Mouse (Mus musculus) thymus, postnatal 14 days (tissue): ENCODE measurements around the gene Dhrs7c.

Source experiments
- DNase-seq: peaks from one replicate; pipeline ENCODE4 v3.0.0; 2021

Dhrs7c gene

DNA sequence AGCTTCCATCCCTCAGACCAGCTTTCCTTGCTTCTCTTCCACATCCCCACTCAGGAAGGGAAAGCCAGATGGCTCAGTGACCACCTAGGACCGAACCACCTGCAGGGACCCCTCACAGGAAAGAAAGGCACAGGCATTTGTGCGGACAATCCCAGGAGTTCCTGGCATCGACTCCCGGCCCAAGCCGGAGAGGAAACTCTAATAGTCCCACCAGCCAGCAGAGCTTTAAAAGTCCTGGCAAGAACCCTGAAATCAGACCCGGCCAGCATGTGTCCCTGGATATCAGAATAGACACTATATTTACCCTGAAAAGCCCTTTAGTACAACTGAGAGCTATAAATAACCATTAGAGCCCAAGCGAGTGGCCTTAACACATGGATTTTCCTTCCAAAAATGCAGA lies at the start of gene Dhrs7c:
Gene Dhrs7c (plus strand): TSS at position 257 of the 400 bp plus-strand sequence.
- DNase-seq = no peak

DNA sequence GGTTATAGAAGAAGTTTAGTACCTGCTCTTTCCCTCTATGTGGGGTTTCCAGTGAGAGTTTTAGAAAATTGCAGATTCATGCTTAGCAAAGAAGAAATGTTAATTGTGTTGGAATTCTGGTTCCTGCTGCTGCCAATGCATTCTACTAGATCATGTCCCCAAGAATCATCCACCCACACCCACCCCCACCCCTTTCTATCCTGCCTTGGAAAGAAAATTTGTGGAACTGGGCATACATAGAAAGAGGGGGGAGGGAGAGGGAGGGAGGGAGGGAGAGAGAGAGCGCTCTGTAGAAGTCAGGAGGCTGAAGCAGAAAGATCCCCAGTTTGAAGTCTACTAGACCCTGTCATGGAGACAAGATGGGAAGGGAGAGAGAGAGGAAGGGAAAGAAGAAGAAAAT lies 41.7 kb upstream of the Dhrs7c start:
- DNase-seq = no peak

DNA sequence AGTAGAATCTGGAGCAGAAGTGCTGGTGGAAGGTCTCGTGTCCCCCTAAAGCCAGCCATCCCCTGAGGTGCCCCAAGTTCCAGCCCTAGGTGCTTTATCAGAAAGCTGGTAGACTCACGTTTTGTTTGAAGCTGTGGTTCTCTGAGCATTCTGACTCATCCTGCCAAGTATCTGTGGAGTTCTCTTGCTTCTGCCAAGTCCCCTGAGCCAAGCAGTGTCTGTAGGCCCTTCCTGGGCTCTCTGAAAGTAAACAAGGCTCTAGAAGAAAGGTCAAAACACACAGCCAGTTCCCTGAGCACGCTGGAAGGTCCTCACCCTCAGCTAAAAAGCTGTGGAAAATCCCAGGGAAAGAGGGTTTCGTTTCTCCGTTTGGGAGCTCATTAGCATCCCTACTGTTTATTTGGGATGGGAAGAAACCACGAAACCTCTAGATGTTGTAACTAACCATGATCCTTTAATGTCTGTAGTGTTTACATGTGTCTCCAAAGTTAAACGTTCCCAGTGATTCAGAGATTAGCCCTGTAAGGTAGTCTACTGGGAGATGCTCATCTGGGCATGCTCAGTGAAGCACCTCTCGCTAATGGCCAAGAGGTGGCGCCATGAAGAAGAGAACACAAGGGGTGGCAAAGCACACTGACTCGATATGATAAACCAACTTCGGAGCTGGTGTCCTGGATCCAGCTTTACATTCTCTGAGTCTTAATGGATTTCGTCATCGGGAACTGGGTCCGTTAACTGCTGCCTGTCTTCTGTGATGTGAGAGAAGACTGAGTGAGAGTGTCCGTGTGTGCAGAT lies 40.4 kb upstream of the Dhrs7c start:
- no peak for DNase-seq

DNA sequence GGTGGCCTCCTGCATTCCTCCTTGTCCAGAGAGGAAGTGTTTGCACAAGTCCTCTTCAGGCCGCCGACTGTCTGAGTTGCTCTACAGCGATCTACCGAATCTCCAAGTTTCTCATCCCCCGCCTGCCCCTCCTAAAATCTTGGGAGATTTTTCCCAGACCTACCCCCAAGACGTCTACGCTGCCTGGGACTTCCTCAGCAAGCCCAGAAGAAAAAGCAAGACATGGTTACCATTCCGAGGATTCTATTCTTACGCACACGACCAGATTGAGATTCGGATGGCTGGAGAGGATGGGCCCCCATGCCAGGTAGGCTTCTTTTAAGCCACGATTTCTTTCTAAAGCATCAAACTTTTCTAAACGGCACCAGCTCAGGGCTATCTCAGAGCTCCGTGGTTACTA lies 26.9 kb upstream of the Dhrs7c start, which contains the start of gene Glp2r:
Gene Glp2r (minus strand): TSS at position 101 of the 400 bp plus-strand sequence.
- DNase-seq = no peak

DNA sequence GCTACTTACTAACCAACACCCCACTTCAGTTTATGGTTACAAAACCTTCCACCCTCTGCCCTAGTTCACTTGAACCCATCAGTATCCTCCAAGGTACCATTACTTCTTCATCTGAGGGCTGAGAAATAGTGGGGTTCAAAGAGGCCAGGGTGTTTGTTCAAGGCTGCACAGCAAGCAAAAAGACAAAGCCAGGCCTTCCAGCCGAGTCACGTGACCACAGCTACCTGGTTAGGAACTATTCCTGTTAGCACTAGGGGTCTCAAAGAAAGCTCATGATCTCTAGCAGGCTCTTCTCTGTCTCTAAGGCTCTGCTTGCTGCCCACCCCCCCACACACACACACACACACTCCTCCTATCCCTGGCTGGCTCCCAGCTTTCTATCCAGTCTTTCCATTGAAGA lies 26.3 kb upstream of the Dhrs7c start:
- DNase-seq = no peak

DNA sequence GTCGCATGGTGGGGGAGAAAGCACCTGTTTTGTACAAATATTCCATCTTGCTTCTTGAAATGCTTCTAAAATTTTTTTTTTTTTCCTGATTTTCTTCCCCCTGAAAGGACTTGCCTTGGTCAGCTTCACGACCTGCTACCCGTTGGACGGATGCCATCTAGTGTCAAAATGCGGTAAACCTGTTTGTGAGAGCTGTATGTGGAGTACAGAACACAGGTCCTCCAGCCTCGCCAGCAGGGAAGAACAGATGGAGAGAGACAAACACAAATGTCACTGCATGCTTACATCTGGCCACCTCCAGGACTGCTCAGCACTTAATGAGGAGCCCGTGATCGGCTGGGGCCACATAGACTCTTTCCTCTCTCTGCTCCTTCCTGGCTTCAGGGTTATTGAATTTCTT lies 25.4 kb upstream of the Dhrs7c start:
- DNase-seq = no peak

DNA sequence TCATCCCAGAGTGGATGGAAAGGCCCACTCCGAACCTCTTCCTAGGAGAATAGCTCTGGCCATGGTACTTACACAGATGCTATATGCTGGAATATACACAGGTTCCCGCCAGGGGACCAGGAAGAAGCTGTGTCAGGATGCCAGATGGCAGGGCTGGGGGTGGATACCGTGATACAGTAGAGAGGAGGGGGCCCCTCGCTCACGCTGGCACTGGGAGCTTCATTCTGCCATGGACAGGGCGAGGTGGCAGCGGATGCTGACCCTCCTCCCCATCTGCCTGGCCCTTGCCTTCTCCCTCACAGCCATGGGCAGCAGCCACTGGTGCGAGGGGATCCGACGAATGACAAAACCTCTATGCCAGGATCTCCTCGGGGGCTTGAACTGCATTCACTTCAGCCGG lies 23.6 kb upstream of the Dhrs7c start, which contains the start of gene Gsg1l2:
Gene Gsg1l2 (plus strand): TSS at position 230 of the 400 bp plus-strand sequence.
- no peak for DNase-seq

DNA sequence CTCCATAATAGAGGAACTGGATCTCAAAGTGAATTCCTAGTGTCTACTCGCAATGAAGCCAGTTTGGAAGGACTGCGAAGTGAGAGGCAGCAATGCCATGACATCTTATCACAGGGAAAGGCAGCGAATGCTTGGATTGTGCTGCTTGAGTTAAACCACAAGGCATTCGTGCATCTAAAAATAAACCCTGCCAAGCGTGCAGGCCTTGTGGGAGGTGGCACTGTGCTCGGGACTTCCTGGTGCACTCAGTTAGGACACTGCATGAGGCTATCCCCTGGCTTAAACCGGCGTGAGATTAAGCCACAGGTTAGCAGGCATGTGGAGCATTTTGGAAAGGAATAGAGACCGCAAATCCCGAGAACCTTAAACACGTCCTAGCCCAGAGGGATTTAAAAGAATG lies 7.8 kb upstream of the Dhrs7c start:
- DNase-seq = no peak

DNA sequence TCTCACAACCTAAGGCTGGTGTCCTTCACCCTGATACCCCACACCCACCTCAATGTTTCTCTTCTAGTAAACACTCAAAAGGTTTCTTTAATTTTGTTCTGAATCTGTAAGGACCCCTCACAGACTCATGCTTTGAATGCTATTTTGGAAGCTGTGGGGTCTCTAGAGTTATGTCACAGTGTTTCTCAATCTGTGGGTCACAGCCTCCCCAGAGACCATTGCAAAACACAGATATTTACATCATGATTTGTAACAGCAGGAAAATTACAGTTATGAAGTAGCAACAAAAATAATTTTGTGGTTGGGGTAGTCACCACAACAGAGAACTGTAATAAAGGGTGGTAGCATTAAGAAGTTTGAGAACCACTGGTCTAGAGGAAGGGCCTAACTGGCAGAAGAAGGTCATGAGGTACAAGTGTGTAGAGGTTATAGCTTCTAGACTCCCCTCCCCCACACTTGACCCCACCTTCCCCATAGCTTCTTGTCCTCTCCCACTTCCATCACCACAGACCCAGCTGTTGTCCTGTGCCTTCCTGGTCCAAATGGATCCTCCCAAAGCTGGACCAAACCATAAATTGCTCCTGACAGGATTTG lies 2.2 kb downstream of the Dhrs7c start:
- no peak for DNase-seq

DNA sequence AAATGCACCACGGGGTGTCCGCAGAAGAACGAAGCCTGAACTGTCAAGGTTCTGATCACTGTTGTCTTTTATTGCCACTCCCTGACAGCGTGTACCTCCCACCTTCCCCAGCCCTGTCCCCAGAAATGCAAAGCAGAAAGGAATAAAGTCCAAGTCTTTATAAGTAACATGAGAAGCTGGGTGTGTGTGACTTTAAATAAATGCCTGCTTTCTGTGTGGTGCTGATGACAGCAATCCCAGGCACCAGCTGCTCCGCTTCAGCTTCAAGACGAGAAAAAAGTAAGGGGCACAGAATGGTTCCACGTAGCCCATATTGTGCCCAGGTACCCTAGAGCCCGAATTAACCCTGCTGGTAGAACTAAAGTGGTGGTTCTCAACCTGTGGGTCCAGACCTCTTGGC lies 3.2 kb downstream of the Dhrs7c start:
- DNase-seq = no peak

DNA sequence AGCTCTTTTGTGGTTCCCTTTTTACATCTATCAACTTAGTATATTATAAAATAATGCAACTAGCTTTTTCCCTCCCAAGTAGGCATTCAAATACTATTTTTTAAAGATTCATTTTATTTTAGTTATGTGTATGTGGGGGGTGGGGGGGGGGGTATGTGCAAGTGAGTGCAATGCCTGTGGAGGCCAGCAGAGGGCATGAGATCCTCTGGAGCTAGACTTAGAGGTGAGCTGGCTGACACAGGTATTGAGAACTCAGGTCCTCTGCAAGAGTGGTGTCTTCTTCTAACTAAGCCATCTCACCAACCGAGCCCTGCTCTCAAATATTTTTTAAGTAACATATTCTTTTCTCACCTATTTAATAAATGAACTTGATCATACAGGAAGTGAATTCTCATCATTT lies 7.6 kb downstream of the Dhrs7c start:
- DNase-seq = peak; percentile 8

DNA sequence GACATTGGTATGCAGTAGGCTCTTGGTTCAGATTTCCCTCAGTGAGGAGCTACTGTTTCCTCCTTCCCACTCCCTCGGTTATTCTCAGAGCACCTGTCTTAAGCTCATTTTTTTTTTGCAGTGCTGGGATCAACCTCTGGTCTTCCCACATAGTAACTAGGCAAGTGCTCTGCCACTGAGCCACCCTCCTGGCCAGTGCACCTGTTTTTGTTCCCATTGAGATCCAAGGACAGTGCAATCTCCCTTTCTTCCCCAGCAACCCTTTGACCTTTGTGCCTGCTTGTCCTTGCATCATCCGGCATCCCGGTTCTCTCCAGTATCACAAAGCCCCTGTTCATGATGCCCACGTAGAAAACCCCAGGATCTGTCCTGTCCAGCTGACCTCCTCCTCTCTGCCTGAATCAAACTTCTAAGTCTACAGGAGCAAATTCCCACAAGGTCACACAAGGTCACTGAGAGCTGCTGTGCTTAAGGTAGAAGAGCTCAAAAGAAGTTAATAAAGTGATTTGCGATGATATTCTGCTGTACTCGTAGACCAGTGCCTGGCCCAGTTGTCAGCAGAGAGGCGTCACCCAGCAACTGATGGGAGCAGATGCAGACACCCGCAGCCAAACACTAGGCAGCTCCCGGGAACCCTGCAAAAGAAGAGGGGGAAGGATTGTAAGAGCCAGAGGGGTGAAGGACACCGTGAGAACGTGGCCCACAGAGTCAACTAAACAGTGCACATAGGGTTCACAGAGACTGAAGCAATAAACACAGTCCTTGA lies 9.0 kb downstream of the Dhrs7c start:
- no peak for DNase-seq

DNA sequence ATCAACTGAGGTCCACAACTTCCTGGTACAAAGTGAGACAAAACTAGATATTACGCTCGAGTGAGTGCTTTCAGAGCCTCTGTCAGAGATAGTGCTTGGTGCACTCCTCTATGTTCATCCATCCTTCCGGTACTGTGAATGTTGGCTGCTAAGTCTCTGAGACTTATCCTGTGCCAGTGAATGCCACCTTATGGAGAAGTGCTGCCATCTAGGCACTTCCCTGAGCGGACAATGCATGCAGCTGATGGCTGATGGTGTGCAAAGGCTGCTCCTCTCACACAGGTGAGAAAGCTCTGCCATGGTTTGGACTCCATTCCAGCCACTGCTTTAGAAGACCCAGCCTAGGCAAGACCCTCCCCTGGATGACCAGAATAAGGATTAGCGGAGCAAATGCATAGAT lies 10.1 kb downstream of the Dhrs7c start:
- DNase-seq = no peak

DNA sequence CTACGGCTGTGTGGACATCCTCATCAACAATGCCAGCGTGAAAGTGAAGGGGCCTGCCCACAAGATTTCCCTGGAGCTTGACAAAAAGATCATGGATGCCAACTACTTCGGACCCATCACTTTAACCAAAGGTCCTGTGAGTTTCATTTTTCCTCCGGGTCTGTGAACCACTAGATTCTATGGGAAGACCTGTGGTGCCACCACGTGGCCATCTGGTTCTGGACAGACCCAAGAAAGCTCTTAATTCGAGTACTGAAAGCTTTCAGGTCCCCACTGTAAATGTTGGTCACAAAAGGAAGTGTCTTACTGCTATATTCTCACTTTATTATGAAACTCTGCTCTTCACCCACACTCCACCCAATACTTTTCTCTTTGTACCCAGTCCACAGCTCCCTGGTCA lies 13.5 kb downstream of the Dhrs7c start:
- no peak for DNase-seq

DNA sequence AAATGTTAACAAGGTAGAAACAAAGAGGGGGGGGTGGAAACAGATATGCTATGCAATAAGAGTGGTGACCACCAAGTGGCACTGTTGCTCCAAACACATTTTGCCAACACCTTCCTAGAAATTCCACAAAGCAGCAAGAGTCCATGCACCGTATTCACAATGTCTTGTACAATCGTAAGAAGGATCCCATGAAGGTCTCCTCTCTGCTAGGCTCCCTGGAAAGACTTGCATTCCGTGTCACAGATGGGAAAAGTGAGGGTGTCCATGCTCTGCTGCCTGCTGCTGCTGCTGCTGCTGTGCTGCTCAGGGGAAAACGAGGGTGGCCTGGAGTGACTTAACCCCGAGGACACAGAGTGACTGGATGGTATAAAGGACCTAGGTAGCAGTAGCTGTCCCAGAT lies 21.6 kb downstream of the Dhrs7c start:
- DNase-seq = no peak

DNA sequence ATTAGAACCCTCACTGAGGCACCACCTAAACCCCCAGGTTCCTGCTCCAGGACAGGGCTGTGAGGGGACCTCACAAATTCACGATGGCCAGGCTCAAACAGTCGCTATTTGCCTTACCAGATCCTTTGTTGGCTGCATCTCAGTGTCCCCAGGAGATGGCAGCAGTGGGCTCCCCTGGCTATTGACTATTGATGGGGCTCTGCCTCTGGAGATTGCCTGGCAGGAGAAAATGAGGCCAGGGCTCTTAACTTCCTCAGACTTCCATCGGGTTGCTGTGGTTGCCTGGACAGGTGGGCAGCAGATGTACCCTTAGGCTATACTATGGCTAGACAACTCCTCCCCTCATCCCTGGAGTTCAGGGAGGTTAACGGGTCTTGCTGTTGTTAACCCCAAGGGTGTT lies 22.2 kb downstream of the Dhrs7c start:
- peak; percentile 12 for DNase-seq

DNA sequence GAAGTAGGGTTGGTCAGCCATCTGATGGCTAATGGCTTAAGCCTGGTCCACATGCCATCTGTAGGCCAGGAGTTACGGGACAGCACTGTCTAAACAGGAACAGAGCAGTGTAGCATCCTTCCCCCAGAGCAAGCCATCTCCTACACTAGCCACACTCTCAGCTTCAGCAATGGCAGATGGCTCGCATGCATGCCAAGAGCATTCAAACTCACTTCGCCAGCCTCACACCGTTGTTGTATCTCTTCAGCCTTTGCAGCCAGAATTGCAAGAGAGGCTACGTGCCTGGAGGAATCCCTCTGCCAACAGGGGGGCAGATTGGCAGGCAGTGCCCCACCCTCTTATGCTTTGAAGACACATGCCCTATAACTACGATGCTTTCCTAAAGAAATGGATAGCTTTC lies 23.6 kb downstream of the Dhrs7c start:
- DNase-seq = no peak

DNA sequence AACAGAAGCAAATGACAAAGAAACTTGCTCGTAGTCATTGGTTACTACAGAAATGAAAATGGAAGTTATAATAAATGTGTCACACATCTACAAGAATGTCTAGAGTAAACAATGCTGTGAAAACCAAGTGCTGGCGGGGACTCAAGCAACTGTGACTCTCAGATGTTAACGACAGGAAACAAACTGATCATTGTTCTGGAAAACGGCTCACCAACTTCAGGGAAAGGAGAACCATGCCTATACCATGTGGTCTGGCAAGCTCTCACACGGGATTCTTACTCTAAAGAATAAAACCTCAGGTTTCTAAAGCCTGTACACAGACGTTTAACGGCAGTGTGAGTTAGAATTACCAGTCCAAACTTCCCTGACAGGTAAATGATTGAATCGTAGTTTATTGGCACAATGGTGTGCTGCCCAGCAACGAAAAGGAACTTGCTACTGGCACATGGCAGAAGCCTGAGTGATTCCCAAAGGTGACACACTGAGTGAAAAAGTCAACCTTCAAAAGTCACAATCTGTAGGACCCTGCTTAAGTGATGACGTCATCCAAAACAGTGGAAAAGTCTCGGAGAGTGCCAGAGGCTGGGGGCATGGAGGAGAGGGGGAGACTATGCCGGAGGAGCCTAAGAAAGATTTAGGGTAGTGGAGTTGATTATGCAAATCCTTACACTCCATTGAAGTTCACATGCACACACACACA lies 30.5 kb downstream of the Dhrs7c start:
- DNase-seq = no peak

DNA sequence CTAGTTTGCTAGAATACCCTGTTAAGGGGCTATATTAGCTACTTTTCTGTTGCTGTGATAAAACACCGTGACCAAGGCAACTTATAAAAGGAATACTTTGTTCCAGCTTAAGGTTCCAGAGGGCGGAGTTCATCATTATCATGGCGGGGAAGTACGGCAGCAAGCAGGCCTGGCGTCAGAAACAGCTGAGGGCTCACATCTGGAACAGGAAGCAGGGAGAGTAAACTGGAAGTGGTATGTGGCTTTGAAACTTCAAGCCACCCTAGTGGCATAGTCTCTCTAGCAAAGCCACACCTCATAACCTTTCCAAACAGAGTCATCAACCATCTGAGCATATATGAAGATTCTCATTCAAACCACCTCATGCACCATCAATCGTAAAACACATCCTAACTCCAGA lies 31.5 kb downstream of the Dhrs7c start:
- DNase-seq = no peak

DNA sequence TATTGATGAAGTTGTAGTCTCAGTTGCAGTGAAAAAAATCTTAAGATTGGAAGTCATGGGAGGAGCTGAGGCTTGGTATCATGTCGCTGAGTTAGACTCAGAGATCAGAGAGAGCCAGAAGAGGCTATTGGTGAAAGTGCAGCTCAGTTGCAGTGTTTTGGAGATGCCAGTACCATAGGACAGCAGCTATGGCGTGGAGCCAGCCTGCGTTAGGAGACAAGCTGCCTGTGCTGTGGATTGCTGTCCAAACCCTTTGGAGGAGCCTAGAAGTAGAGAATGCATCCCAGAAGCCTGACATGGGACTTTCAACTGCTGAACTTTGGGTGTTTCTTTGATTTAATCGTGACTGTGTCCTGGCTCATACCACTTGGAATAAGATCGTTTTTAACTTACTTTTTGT lies 33.8 kb downstream of the Dhrs7c start:
- DNase-seq = no peak

DNA sequence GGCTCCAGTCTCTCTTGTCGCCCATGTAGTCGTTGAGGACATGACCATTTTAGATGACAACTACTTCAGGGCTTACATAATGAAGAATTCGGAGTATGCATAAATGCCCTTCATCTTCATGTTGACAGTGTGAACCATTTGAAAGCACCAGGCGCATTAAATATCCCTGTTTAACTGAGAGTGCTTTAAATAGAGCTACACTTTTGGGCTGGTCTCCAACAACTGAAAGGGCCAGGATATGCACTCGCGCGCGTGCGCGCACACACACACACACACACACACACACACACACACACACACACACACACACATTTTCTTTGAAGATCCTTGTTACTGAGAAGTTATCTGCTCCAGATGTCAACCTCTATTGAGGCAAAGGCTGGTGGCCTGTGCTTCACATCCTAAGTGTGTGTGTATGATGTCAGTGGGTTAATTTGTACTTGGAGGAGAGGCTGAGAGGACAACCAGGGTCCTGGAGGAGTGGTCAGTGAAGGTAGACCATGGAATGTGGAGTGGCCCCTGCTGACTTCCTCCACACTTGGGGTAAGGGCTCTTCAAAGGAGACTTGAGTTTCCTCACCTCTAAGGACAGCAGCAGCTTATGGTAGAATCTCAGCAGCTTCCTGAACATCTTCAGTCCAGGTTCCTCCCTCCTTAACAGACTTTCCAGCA lies 37.6 kb downstream of the Dhrs7c start:
- DNase-seq = no peak

DNA sequence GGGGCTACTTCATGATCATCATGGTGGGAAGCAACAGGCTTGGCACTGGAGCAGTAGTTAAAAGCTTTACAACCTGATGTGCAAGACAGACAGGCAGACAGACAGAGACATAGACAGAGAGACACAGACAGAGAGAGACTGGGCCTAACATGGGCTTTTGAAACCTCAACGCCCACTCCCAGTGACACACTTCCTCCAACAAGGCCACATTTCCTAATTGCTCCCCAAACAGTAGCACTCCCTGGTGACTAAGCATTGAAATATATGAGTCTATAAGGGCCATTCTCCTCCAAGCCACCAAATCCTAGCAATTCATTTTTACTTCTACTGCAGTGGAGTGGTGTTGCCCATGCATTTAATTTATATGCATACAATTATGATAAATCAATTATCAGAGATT lies 41.8 kb downstream of the Dhrs7c start:
- DNase-seq = no peak

DNA sequence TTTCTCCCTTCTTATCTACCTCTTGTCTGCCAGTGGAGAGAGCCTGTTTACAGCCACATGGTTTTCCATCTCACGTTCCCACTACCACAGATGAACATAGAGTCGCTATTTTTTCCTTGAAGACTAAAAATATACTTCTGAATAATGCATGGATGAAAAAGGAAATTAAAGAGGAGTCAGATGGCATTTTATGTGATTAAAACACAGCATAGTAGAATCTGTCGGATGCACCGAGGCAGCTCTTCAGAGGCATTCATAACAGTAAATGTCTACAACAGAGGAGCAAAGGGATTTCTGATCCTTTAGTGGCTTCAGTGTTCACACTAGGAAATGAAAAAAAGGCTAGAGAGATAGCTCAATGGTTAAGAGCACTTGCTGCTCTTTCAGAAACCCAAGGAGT lies 47.2 kb downstream of the Dhrs7c start:
- no peak for DNase-seq
